20 mouse cellular contexts compared by ENCODE assay signal in the genomic region with DNA sequence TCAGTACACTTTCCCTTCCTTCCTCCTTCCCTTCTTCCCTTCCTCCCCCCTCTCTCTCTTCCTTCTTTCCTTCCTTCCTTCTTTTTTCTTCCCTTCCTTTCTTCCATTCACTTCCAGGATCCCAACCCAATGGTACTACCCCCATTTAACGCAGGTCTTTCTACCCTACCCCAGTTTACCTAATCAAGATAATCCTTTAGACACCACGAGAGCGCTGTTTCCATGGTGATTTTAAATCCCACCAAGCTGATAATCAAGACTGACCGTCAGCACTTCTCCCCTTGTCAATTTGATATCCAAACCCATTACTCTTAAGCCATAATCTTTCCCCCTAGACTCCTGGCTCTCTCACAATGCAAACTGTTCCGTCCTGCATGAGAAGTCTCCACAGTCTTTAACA. TPM values are rescaled to one million over a fixed set of nuclear protein-coding genes. Genes with fewer than 3 reads are reported as not detected.
DNase-seq lines count a peak whose midpoint lies in the region; ATAC-seq lines count a peak whose summit lies in the region.
"Had no signal": no experiment of that assay in that cellular context is flagged by ENCODE, and none has a peak within 500 bp of the region (broad histone marks: within the 10 kb centered on the region; RNA-seq: fewer than 3 reads in every experiment).

No protein-coding gene starts in this region.

- WGBS in midbrain, embryonic 14.5 days, result 13% methylated on average over 5 of the region's 5 CpGs
- WGBS in midbrain, embryonic 15.5 days, result 9% methylated on average over 5 of the region's 5 CpGs

- no peak overlapping the region for H3K4me3 ChIP-seq in midbrain, embryonic 14.5 days (replicated peaks; ENCODE audit: low read depth, low read length)
- H3K4me3 ChIP-seq in midbrain, embryonic 15.5 days, result no peak overlapping the region
- H3K4me3 ChIP-seq: forebrain, embryonic 10.5 days; forebrain, embryonic 13.5 days; gastrocnemius, adult 2 months; hindbrain, embryonic 12.5 days; hindbrain, embryonic 15.5 days had no signal

- peaks cover 8% of the 10 kb centered on the region for H3K4me1 ChIP-seq in midbrain, embryonic 14.5 days (ENCODE audit: control insufficient read depth, insufficient read depth, low read length)
- peaks cover 17% of the 10 kb centered on the region for H3K4me1 ChIP-seq in midbrain, embryonic 15.5 days

- no peak for ATAC-seq in midbrain, embryonic 14.5 days (ENCODE audit: low FRiP score, low TSS enrichment)
- no peak for ATAC-seq in midbrain, embryonic 15.5 days (replicated peaks)
- ATAC-seq: forebrain, embryonic 13.5 days; forebrain, embryonic 16.5 days had no signal

- no peaks in the 10 kb centered on the region for H3K36me3 ChIP-seq in midbrain, embryonic 14.5 days (ENCODE audit: control insufficient read depth, insufficient read depth, low read length)
- H3K36me3 ChIP-seq in midbrain, embryonic 15.5 days (replicated peaks), result no peaks in the 10 kb centered on the region
- H3K36me3 ChIP-seq: forebrain, embryonic 10.5 days; hindbrain, embryonic 12.5 days; hindbrain, embryonic 15.5 days had no signal

- H3K27me3 ChIP-seq in midbrain, embryonic 14.5 days (ENCODE audit: control insufficient read depth, insufficient read depth, low read length), result no peaks in the 10 kb centered on the region
- no peaks in the 10 kb centered on the region for H3K27me3 ChIP-seq in midbrain, embryonic 15.5 days (replicated peaks)
- H3K27me3 ChIP-seq: forebrain, embryonic 13.5 days; hindbrain, embryonic 12.5 days; hindbrain, embryonic 15.5 days had no signal

- no peak overlapping the region for H3K27ac ChIP-seq in midbrain, embryonic 14.5 days (replicated peaks; ENCODE audit: low read depth, low read length)
- H3K27ac ChIP-seq in midbrain, embryonic 15.5 days, result no peak overlapping the region
- H3K27ac ChIP-seq: forebrain, embryonic 10.5 days; forebrain, embryonic 13.5 days; gastrocnemius, adult 2 months; hindbrain, embryonic 12.5 days; hindbrain, embryonic 15.5 days had no signal

- DNase-seq in embryo, embryonic 10.5 days (ENCODE audit: low spot score), result peak; percentile 21
- DNase-seq in embryo, embryonic 9.5 days (ENCODE audit: extremely low spot score), result no peak
- peak; percentile 24 for DNase-seq in midbrain, embryonic 14.5 days
- peak; percentile 8 for DNase-seq in retina, embryonic 14.5 days (ENCODE audit: low spot score)
- no peak for DNase-seq in liver
- no peak for DNase-seq in adrenal gland, adult (ENCODE audit: inconsistent age in 2 of 2, low spot score in 1 of 2)
- DNase-seq: adrenal gland, adult 8-10 months; adrenal gland, postnatal 25 days; cerebellum, adult 18-20 months; cerebellum, adult 9-10 months; cerebellum, postnatal 14 days; gastrocnemius, adult 2 months; gastrocnemius, postnatal 14 days had no signal

- H3K9ac ChIP-seq in midbrain, embryonic 14.5 days (replicated peaks; ENCODE audit: low read length), result no peak overlapping the region
- no peak overlapping the region for H3K9ac ChIP-seq in midbrain, embryonic 15.5 days
- H3K9ac ChIP-seq: forebrain, embryonic 13.5 days; hindbrain, embryonic 12.5 days; hindbrain, embryonic 15.5 days had no signal

- no peaks in the 10 kb centered on the region for H3K9me3 ChIP-seq in midbrain, embryonic 14.5 days (ENCODE audit: control insufficient read depth, low read length)
- no peaks in the 10 kb centered on the region for H3K9me3 ChIP-seq in midbrain, embryonic 15.5 days
- H3K9me3 ChIP-seq: forebrain, embryonic 10.5 days; forebrain, embryonic 13.5 days; hindbrain, embryonic 12.5 days; hindbrain, embryonic 15.5 days had no signal

- no peak overlapping the region for H3K4me2 ChIP-seq in midbrain, embryonic 14.5 days (ENCODE audit: low read length)
- H3K4me2 ChIP-seq in midbrain, embryonic 15.5 days, result no peak overlapping the region
- H3K4me2 ChIP-seq: forebrain, embryonic 13.5 days; heart, embryonic 11.5 days; hindbrain, embryonic 12.5 days; hindbrain, embryonic 15.5 days had no signal

RNA-seq across cellular contexts. Expression of a gene that starts 29.4 kb away (rescaled TPM):
- 19.4 and 23.8 TPM in 2 replicates for polyA plus RNA-seq in midbrain, embryonic 14.5 days (2014; fragmentation: Nextera tagmentation; extraction: Ambion mirVana)
- 22.6 and 25.3 TPM in 2 replicates for polyA plus RNA-seq in midbrain, embryonic 15.5 days (2015; fragmentation: Nextera tagmentation; extraction: Ambion mirVana)

Comparison
In these comparisons a context has a peak if more than half of its experiments do, and no peak if none do; other contexts are left out.
1. DNase-seq: peak in embryo, embryonic 10.5 days (single experiment), midbrain, embryonic 14.5 days (single experiment) and retina, embryonic 14.5 days (single experiment); none in embryo, embryonic 9.5 days (single experiment), liver (single experiment) and adrenal gland, adult (0 of 2).